ENCODE assay signal across 9 mouse cellular contexts in the genomic region with DNA sequence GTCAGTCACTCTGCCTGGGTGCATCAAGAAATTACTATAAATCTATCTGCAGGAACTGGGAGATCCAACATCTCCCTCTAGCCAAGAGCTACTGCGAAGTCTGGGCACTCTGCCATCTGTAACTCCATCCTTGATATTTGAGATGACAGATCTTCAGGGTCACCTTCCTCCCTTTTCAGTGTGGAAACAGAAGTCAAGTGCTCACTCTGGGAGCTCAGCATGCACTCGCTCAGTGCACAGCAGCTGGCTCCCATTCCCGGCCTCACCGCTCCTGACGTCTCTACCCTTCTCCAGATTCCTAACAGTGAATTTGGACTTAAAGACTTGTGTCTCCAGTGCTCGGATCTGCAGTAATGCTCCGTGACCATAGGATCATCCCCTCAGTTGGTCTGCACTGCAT.
DNase-seq lines count a peak whose midpoint lies in the region; ATAC-seq and TF ChIP-seq lines count a peak whose summit lies in the region.
"Had no signal": no experiment of that assay in that cellular context is flagged by ENCODE, and none has a peak within 500 bp of the region (broad histone marks: within the 10 kb centered on the region; RNA-seq: fewer than 3 reads in every experiment).

No protein-coding gene starts in this region.

- no peaks in the 10 kb centered on the region for H3K36me3 ChIP-seq in midbrain, postnatal 0 days (ENCODE audit: insufficient read depth, low read length)
- H3K36me3 ChIP-seq in midbrain, embryonic 16.5 days (ENCODE audit: control insufficient read depth, insufficient read depth, low read length), result no peaks in the 10 kb centered on the region
- no peaks in the 10 kb centered on the region for H3K36me3 ChIP-seq in heart, embryonic 14.5 days (ENCODE audit: control insufficient read depth, insufficient read depth, low read length)
- H3K36me3 ChIP-seq in limb, embryonic 13.5 days, result no peaks in the 10 kb centered on the region
- H3K36me3 ChIP-seq: liver, embryonic 15.5 days had no signal

- H3K9me3 ChIP-seq in midbrain, postnatal 0 days (ENCODE audit: low read length), result no peaks in the 10 kb centered on the region
- H3K9me3 ChIP-seq in midbrain, embryonic 16.5 days (replicated peaks; ENCODE audit: control insufficient read depth, low read length, poor library complexity, severe bottlenecking), result no peaks in the 10 kb centered on the region
- H3K9me3 ChIP-seq in heart, embryonic 14.5 days (ENCODE audit: control insufficient read depth, low read length), result no peaks in the 10 kb centered on the region
- H3K9me3 ChIP-seq in limb, embryonic 13.5 days, result no peaks in the 10 kb centered on the region
- H3K9me3 ChIP-seq: liver, embryonic 15.5 days had no signal

- no peak overlapping the region for H3K4me3 ChIP-seq in midbrain, postnatal 0 days (ENCODE audit: low read depth, low read length)
- no peak overlapping the region for H3K4me3 ChIP-seq in midbrain, embryonic 16.5 days (ENCODE audit: low read depth, low read length)
- H3K4me3 ChIP-seq in heart, embryonic 14.5 days (ENCODE audit: control insufficient read depth in 1 of 2, insufficient read depth in 1 of 2, low read depth in 1 of 2, low read length in 2 of 2), result no peak overlapping the region
- H3K4me3 ChIP-seq in limb, embryonic 13.5 days, result no peak overlapping the region
- H3K4me3 ChIP-seq: liver, embryonic 15.5 days had no signal

- H3K4me2 ChIP-seq in midbrain, postnatal 0 days (ENCODE audit: low read depth, low read length, poor library complexity, severe bottlenecking), result no peak overlapping the region
- no peak overlapping the region for H3K4me2 ChIP-seq in midbrain, embryonic 16.5 days (ENCODE audit: low read length)
- 0 out of 2 replicates have a peak overlapping the region, but pooled peaks have one; percentile 1 for H3K4me2 ChIP-seq in heart, embryonic 14.5 days (ENCODE audit: low read length)
- H3K4me2 ChIP-seq in limb, embryonic 13.5 days (replicated peaks), result no peak overlapping the region
- H3K4me2 ChIP-seq: liver, embryonic 15.5 days had no signal

- no peak for TF ChIP-seq CTCF in midbrain, postnatal 0 days (IDR thresholded peaks at IDR 0.05)

- 60% methylated on average over 7 of the region's 7 CpGs for WGBS in midbrain, postnatal 0 days
- WGBS in midbrain, embryonic 16.5 days, result 69% methylated on average over 7 of the region's 7 CpGs
- WGBS in heart, embryonic 14.5 days, result 27% methylated on average over 7 of the region's 7 CpGs
- WGBS in limb, embryonic 13.5 days, result 47% methylated on average over 7 of the region's 7 CpGs

- no peaks in the 10 kb centered on the region for H3K4me1 ChIP-seq in midbrain, postnatal 0 days (ENCODE audit: insufficient read depth, low read length)
- peaks cover 4% of the 10 kb centered on the region; the same call in 1 of the 2 replicates for H3K4me1 ChIP-seq in midbrain, embryonic 16.5 days (ENCODE audit: control insufficient read depth, insufficient read depth, low read length)
- H3K4me1 ChIP-seq in heart, embryonic 14.5 days (ENCODE audit: control insufficient read depth in 2 of 2, insufficient read depth in 2 of 2, low read length in 2 of 2), result peaks cover 4 to 9% of the 10 kb centered on the region in 2 experiments; a peak in 3 of 4 replicates
- peaks cover 6% of the 10 kb centered on the region for H3K4me1 ChIP-seq in limb, embryonic 13.5 days
- H3K4me1 ChIP-seq: liver, embryonic 15.5 days had no signal

- peak; percentile 80 for DNase-seq in midbrain, postnatal 0 days (ENCODE audit: low spot score)
- DNase-seq in natural killer cell, adult 2 months (ENCODE audit: low spot score in 2 of 2), result no peak
- no peak for DNase-seq in T-cell, adult 2 months (ENCODE audit: low spot score)

- no peak overlapping the region for H3K27ac ChIP-seq in midbrain, postnatal 0 days (ENCODE audit: low read depth, low read length)
- H3K27ac ChIP-seq in midbrain, embryonic 16.5 days (ENCODE audit: low read length), result no peak overlapping the region
- H3K27ac ChIP-seq in heart, embryonic 14.5 days (replicated peaks in 1 of 2; ENCODE audit: control insufficient read depth in 1 of 2, insufficient read depth in 1 of 2, low read depth in 2 of 2, low read length in 2 of 2), result no peak overlapping the region; a peak in 1 of 4 replicates
- no peak overlapping the region for H3K27ac ChIP-seq in limb, embryonic 13.5 days
- H3K27ac ChIP-seq: liver, embryonic 15.5 days had no signal

- H3K27me3 ChIP-seq in midbrain, postnatal 0 days (ENCODE audit: insufficient read depth, low read length), result no peaks in the 10 kb centered on the region
- no peaks in the 10 kb centered on the region for H3K27me3 ChIP-seq in midbrain, embryonic 16.5 days (ENCODE audit: control insufficient read depth, insufficient read depth, low read depth, low read length)
- 0 out of 2 replicates have a peak, but pooled peaks cover 3% of the 10 kb centered on the region for H3K27me3 ChIP-seq in heart, embryonic 14.5 days (ENCODE audit: control insufficient read depth, insufficient read depth, low read length)
- no peaks in the 10 kb centered on the region for H3K27me3 ChIP-seq in limb, embryonic 13.5 days
- H3K27me3 ChIP-seq: liver, embryonic 15.5 days had no signal

- H3K9ac ChIP-seq in midbrain, postnatal 0 days (replicated peaks; ENCODE audit: low read length, poor library complexity, severe bottlenecking), result no peak overlapping the region
- no peak overlapping the region for H3K9ac ChIP-seq in midbrain, embryonic 16.5 days (ENCODE audit: low read depth, low read length)
- no peak overlapping the region for H3K9ac ChIP-seq in heart, embryonic 14.5 days (ENCODE audit: low read length)
- H3K9ac ChIP-seq in limb, embryonic 13.5 days, result no peak overlapping the region
- H3K9ac ChIP-seq: liver, embryonic 15.5 days had no signal

- no peak for ATAC-seq in midbrain, postnatal 0 days (ENCODE audit: low FRiP score)
- no peak for ATAC-seq in midbrain, embryonic 16.5 days
- ATAC-seq in cerebellum, adult (ENCODE audit: insufficient number of reproducible peaks, low FRiP score, low TSS enrichment), result peak; percentile 45; the same call in 1 of the 2 replicates
- ATAC-seq in heart, embryonic 14.5 days (ENCODE audit: insufficient number of reproducible peaks, insufficient read depth, low FRiP score, low read depth), result 0 out of 2 replicates have a peak, but pooled peaks have one; percentile 50
- ATAC-seq in limb, embryonic 13.5 days (ENCODE audit: low FRiP score, low read depth), result peak; percentile 78; the same call in 1 of the 2 replicates
- ATAC-seq in megakaryocyte, adult 5-6 weeks (ENCODE audit: poor library complexity, severe bottlenecking), result no peak

Comparison
In these comparisons a context has a peak if more than half of its experiments do, and no peak if none do; other contexts are left out.
1. ATAC-seq: peak in cerebellum, adult (single experiment), heart, embryonic 14.5 days (single experiment) and limb, embryonic 13.5 days (single experiment); none in midbrain, postnatal 0 days (single experiment), midbrain, embryonic 16.5 days (single experiment) and megakaryocyte, adult 5-6 weeks (single experiment).